Mouse (Mus musculus): Measurements from ENCODE around the gene Zfp534. TPM values are rescaled to one million over a fixed set of nuclear protein-coding genes. Genes with fewer than 3 reads are reported as not detected.
A peak's percentile ranks its signal among the peaks of the same experiment; 100 is the strongest.
"Not testable (repeated sequence)": the region's sequence is repeated elsewhere in the genome, so short reads cannot be mapped to it uniquely, and the experiment has no call there.

Zfp534 gene
- not detected in 2 replicates for polyA plus RNA-seq (2015; fragmentation: Nextera tagmentation; extraction: Ambion mirVana)

GRCm38 (mm10) chr4:147702453-147702852 is at the start of gene Zfp534:
TSS of gene Zfp534 (minus strand) at chr4:147702553.
- H3K4me2 ChIP-seq (ENCODE audit: low read depth, low read length); H3K36me3 ChIP-seq (ENCODE audit: control insufficient read depth, insufficient read depth, low read length); H3K27me3 ChIP-seq (replicated peaks; ENCODE audit: control insufficient read depth, insufficient read depth, low read length); H3K4me3 ChIP-seq (ENCODE audit: low read length); ATAC-seq; H3K27ac ChIP-seq (ENCODE audit: low read length); H3K9me3 ChIP-seq (ENCODE audit: control insufficient read depth, low read length); H3K4me1 ChIP-seq (ENCODE audit: control insufficient read depth, insufficient read depth, low read length); H3K9ac ChIP-seq (ENCODE audit: low read depth, low read length): not testable (repeated sequence)
- 78% methylated on average over 3 of the region's 3 CpGs for WGBS

DNA sequence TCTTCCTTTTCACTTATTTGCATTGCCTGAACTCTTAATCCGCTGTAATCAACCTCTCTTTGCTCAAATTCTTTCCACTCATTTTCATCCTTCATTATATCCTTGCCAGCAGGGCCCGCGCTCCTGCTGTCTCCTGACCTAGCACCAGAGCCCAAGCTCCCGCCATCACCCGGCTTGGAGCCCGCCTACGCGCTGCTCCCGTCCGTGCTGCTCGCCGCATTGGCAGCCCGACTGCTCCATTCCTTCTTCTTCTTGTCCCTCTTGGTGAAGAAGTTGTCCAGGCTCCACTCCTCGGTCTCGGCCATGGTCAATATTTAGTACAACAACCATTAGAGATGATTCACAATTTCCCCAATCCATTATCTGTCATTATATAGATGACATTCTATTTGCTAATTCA is 43.9 kb upstream of the Zfp534 start:
- H3K4me3 ChIP-seq (ENCODE audit: low read length); ATAC-seq; H3K27ac ChIP-seq (ENCODE audit: low read length); H3K27me3 ChIP-seq (replicated peaks; ENCODE audit: control insufficient read depth, insufficient read depth, low read length); H3K4me1 ChIP-seq (ENCODE audit: control insufficient read depth, insufficient read depth, low read length); H3K9me3 ChIP-seq (ENCODE audit: control insufficient read depth, low read length); H3K4me2 ChIP-seq (ENCODE audit: low read depth, low read length); H3K9ac ChIP-seq (ENCODE audit: low read depth, low read length); H3K36me3 ChIP-seq (ENCODE audit: control insufficient read depth, insufficient read depth, low read length): not testable (repeated sequence)
- WGBS = 94% methylated on average over 14 of the region's 15 CpGs

DNA sequence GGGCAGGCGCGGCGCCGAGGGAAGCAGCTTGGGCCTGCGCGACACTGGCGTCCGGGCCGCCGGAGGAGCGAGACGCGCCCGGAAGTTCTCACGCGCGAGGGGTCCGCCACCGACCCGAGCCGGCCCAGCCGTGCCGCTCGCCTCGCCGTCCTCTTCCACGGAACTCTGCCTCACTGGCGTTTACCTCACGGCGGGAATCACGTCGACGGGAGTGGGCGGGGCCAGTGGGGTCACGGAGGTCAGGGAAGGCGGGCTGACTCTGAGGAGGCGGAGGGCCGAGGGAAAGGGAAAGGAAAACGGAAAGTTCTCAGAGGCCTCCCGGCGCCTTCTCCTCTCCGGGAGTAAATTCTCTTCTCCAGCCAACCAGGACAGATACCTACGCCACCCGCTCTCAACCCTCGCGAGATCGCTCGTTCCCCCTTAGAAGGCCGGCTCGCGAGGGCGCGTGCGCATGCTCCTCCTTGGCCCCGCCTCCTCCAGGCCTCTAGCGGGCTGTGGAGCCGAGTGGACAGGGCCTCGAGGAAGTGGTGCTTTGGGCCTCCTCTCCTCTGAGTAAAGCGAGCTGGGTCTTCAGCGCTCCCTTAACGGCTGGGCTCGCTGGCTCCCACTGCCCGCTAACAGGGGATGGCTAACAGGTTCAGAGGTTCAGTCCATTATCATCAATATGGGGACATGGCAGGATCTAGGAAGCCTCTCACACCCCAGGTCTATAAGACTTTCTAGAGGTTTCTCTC is 36.5 kb upstream of the Zfp534 start:
- Histone ChIP-seq H3K9ac (ENCODE audit: low read depth, low read length) (peak overlapping the region; percentile 51), H3K4me3 (ENCODE audit: low read length) (peak overlapping the region; percentile 48), H3K4me2 (ENCODE audit: low read depth, low read length) (peak overlapping the region; percentile 55)
- H3K9me3 ChIP-seq (ENCODE audit: control insufficient read depth, low read length); H3K4me1 ChIP-seq (ENCODE audit: control insufficient read depth, insufficient read depth, low read length); H3K36me3 ChIP-seq (ENCODE audit: control insufficient read depth, insufficient read depth, low read length); H3K27ac ChIP-seq (ENCODE audit: low read length); H3K27me3 ChIP-seq (replicated peaks; ENCODE audit: control insufficient read depth, insufficient read depth, low read length): not testable (repeated sequence)
- peak; percentile 28; the same call in 1 of the 2 replicates for ATAC-seq
- WGBS = 26% methylated on average over 55 of the region's 63 CpGs

DNA sequence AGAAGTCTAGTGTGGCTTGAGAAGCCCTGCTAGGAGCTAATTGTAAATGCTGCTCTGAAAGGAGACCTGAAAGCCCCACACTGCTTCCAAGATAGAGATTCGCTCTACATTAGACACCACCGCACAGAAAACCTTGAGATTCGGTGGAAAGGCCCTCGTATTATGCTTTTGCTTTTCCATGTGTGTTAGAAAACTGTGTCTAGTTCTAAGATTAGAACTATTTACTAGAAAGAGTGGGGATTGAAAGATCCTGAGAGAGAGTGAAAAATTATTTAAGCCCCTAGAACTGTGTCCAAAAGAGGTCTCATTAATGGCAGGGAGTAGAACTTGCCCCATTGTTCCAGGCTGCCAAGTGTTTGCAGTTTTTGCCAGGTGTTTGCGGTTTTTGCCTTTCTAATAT is 47.1 kb downstream of the Zfp534 start:
- H3K36me3 ChIP-seq (ENCODE audit: control insufficient read depth, insufficient read depth, low read length); H3K9ac ChIP-seq (ENCODE audit: low read depth, low read length); H3K9me3 ChIP-seq (ENCODE audit: control insufficient read depth, low read length); ATAC-seq; H3K4me1 ChIP-seq (ENCODE audit: control insufficient read depth, insufficient read depth, low read length); H3K27me3 ChIP-seq (replicated peaks; ENCODE audit: control insufficient read depth, insufficient read depth, low read length); H3K4me3 ChIP-seq (ENCODE audit: low read length); H3K4me2 ChIP-seq (ENCODE audit: low read depth, low read length); H3K27ac ChIP-seq (ENCODE audit: low read length): not testable (repeated sequence)
- WGBS = 84% methylated on average over 4 of the region's 5 CpGs

GRCm38 (mm10) chr4:147647407-147647806 is 54.9 kb downstream of the Zfp534 start:
- not testable (repeated sequence) for H3K27me3 ChIP-seq (replicated peaks; ENCODE audit: control insufficient read depth, insufficient read depth, low read length)

GRCm38 (mm10) chr4:147642413-147642812 is 59.9 kb downstream of the Zfp534 start, which contains the start of gene Zfp979:
TSS of gene Zfp979 (minus strand) at chr4:147642513.
- H3K4me1 ChIP-seq (ENCODE audit: control insufficient read depth, insufficient read depth, low read length); H3K9ac ChIP-seq (ENCODE audit: low read depth, low read length); H3K36me3 ChIP-seq (ENCODE audit: control insufficient read depth, insufficient read depth, low read length); H3K9me3 ChIP-seq (ENCODE audit: control insufficient read depth, low read length); H3K27me3 ChIP-seq (replicated peaks; ENCODE audit: control insufficient read depth, insufficient read depth, low read length); H3K4me2 ChIP-seq (ENCODE audit: low read depth, low read length); ATAC-seq; H3K27ac ChIP-seq (ENCODE audit: low read length); H3K4me3 ChIP-seq (ENCODE audit: low read length): not testable (repeated sequence)
- WGBS = no CpG with 5 or more reads among the region's 6 CpGs

More at GRCm38 (mm10) chr4:147647407-147647806, 54.9 kb downstream of the Zfp534 start:
- not testable (repeated sequence) for H3K9me3 ChIP-seq (ENCODE audit: control insufficient read depth, low read length); H3K4me1 ChIP-seq (ENCODE audit: control insufficient read depth, insufficient read depth, low read length); H3K36me3 ChIP-seq (ENCODE audit: control insufficient read depth, insufficient read depth, low read length); H3K9ac ChIP-seq (ENCODE audit: low read depth, low read length); H3K4me3 ChIP-seq (ENCODE audit: low read length); H3K4me2 ChIP-seq (ENCODE audit: low read depth, low read length); H3K27ac ChIP-seq (ENCODE audit: low read length); ATAC-seq
- WGBS = no CpG with 5 or more reads among the region's 3 CpGs

DNA sequence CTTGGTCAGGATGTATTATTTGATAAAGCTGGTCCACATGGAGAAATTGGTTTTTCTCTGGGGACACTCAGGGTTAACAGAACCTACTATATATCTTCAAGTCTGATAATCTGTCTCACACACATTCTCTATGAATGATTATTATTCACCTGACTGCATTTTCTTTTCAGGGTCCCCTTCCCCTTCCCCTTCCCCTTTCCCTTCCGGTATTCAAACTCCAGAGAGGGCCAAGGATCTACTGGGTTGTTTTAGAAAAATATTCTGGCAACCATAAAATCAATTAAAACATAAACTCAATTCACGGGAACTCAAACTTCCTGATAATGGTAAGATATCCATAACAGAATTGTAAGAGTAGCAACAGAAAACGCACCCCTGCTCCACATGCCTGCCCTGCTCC is 60.4 kb downstream of the Zfp534 start:
- not testable (repeated sequence) for H3K27ac ChIP-seq (ENCODE audit: low read length); H3K9ac ChIP-seq (ENCODE audit: low read depth, low read length); H3K4me3 ChIP-seq (ENCODE audit: low read length); H3K9me3 ChIP-seq (ENCODE audit: control insufficient read depth, low read length); H3K36me3 ChIP-seq (ENCODE audit: control insufficient read depth, insufficient read depth, low read length); H3K27me3 ChIP-seq (replicated peaks; ENCODE audit: control insufficient read depth, insufficient read depth, low read length); H3K4me2 ChIP-seq (ENCODE audit: low read depth, low read length); ATAC-seq; H3K4me1 ChIP-seq (ENCODE audit: control insufficient read depth, insufficient read depth, low read length)
- WGBS = 48% methylated on average over 2 of the region's 3 CpGs

GRCm38 (mm10) chr4:147633818-147634262 is 68.5 kb downstream of the Zfp534 start:
- not testable (repeated sequence) for H3K36me3 ChIP-seq (ENCODE audit: control insufficient read depth, insufficient read depth, low read length); H3K27me3 ChIP-seq (replicated peaks; ENCODE audit: control insufficient read depth, insufficient read depth, low read length); H3K4me2 ChIP-seq (ENCODE audit: low read depth, low read length); H3K9me3 ChIP-seq (ENCODE audit: control insufficient read depth, low read length); H3K4me1 ChIP-seq (ENCODE audit: control insufficient read depth, insufficient read depth, low read length); H3K9ac ChIP-seq (ENCODE audit: low read depth, low read length); H3K27ac ChIP-seq (ENCODE audit: low read length); H3K4me3 ChIP-seq (ENCODE audit: low read length)
- 0 out of 2 replicates have a peak, but pooled peaks have one; percentile 38 for ATAC-seq
- WGBS = no CpG with 5 or more reads among the region's 2 CpGs

Measured in intestine, embryonic 16.5 days (tissue).